Mouse (Mus musculus) ES-E14 (cell line): ENCODE measurements around the gene Txn1.
A peak's percentile ranks its signal among the peaks of the same experiment; 100 is the strongest.

Source experiments
- CHD2 ChIP-seq: IDR thresholded peaks from 2 replicates; pipeline ENCODE4 v1.6.1; 2014; ENCODE audit warnings: mild to moderate bottlenecking, low read depth, low read length, inconsistent platforms
- ZC3H11A ChIP-seq: IDR thresholded peaks from 2 replicates; pipeline ENCODE4 v1.6.1; 2012; ENCODE audit warnings: low read depth, mild to moderate bottlenecking, inconsistent platforms, low read length, borderline replicate concordance

GRCm38 (mm10) chr4:57901210-57901609 is 55.0 kb downstream of the Txn1 start:
- TF ChIP-seq CHD2, result no peak
- peak; percentile 94 for TF ChIP-seq ZC3H11A
